22 mouse cellular contexts compared by ENCODE assay signal in genomic region chr10:108936838-108937430, GRCm38 (mm10).
DNase-seq lines count a peak whose midpoint lies in the region; ATAC-seq and TF ChIP-seq lines count a peak whose summit lies in the region.
"Had no signal": no experiment of that assay in that cellular context is flagged by ENCODE, and none has a peak within 500 bp of the region (broad histone marks: within the 10 kb centered on the region; RNA-seq: fewer than 3 reads in every experiment).

No protein-coding gene starts in this region.

- H3K9ac ChIP-seq in forebrain, embryonic 14.5 days (ENCODE audit: low read length) = no peak overlapping the region
- no peak overlapping the region for H3K9ac ChIP-seq in forebrain, embryonic 12.5 days
- no peak overlapping the region for H3K9ac ChIP-seq in midbrain, embryonic 13.5 days (replicated peaks)
- no peak overlapping the region for H3K9ac ChIP-seq in midbrain, postnatal 0 days (replicated peaks; ENCODE audit: low read length, poor library complexity, severe bottlenecking)
- H3K9ac ChIP-seq: embryonic facial prominence, embryonic 12.5 days; heart, embryonic 13.5 days; liver, embryonic 12.5 days; neural tube, embryonic 12.5 days had no signal

- ATAC-seq in forebrain, embryonic 14.5 days = peak; percentile 63
- ATAC-seq in forebrain, embryonic 12.5 days (ENCODE audit: low FRiP score) = no peak
- ATAC-seq in midbrain, embryonic 13.5 days = peak; percentile 48; the same call in 1 of the 2 replicates
- no peak for ATAC-seq in midbrain, postnatal 0 days (ENCODE audit: low FRiP score)
- ATAC-seq: hindbrain, embryonic 16.5 days; intestine, postnatal 0 days; liver, embryonic 12.5 days had no signal

- DNase-seq in forebrain, embryonic 14.5 days (ENCODE audit: low spot score) = peak; percentile 57
- no peak for DNase-seq in midbrain, postnatal 0 days (ENCODE audit: low spot score)
- peak; percentile 56 to 68 for DNase-seq in layer of hippocampus, adult 2 months (ENCODE audit: low spot score in 2 of 2)
- DNase-seq in telencephalon, adult 2 months (ENCODE audit: low read depth, low spot score) = peak; percentile 31
- no peak for DNase-seq in adrenal gland, postnatal 25 days
- no peak for DNase-seq in urinary bladder, postnatal 14 days (ENCODE audit: low spot score)
- DNase-seq: adrenal gland, adult 2 months; cerebellum, adult 11-12 months; heart, adult 11 months; heart, postnatal 36 days; lung, postnatal 14 days; right cerebral cortex, postnatal 25 days; thymus, postnatal 4 days had no signal

- H3K36me3 ChIP-seq in forebrain, embryonic 14.5 days (ENCODE audit: control insufficient read depth, insufficient read depth, low read length) = no peaks in the 10 kb centered on the region
- no peaks in the 10 kb centered on the region for H3K36me3 ChIP-seq in forebrain, embryonic 12.5 days (replicated peaks)
- no peaks in the 10 kb centered on the region for H3K36me3 ChIP-seq in midbrain, embryonic 13.5 days
- H3K36me3 ChIP-seq in midbrain, postnatal 0 days (ENCODE audit: insufficient read depth, low read length) = no peaks in the 10 kb centered on the region
- H3K36me3 ChIP-seq: embryonic facial prominence, embryonic 12.5 days; heart, embryonic 13.5 days; liver, embryonic 12.5 days; neural tube, embryonic 12.5 days had no signal

- no peak overlapping the region for H3K4me3 ChIP-seq in forebrain, embryonic 14.5 days (ENCODE audit: low read depth, low read length)
- no peak overlapping the region for H3K4me3 ChIP-seq in forebrain, embryonic 12.5 days (replicated peaks)
- no peak overlapping the region for H3K4me3 ChIP-seq in midbrain, embryonic 13.5 days (replicated peaks)
- H3K4me3 ChIP-seq in midbrain, postnatal 0 days (ENCODE audit: low read depth, low read length) = no peak overlapping the region
- H3K4me3 ChIP-seq in layer of hippocampus, adult 2 months = no peak overlapping the region
- H3K4me3 ChIP-seq: embryonic facial prominence, embryonic 12.5 days; heart, embryonic 13.5 days; liver, embryonic 12.5 days; neural tube, embryonic 12.5 days had no signal

- no peak overlapping the region for H3K27ac ChIP-seq in forebrain, embryonic 14.5 days (ENCODE audit: low read depth, low read length)
- H3K27ac ChIP-seq in forebrain, embryonic 12.5 days = no peak overlapping the region
- no peak overlapping the region for H3K27ac ChIP-seq in midbrain, embryonic 13.5 days
- H3K27ac ChIP-seq in midbrain, postnatal 0 days (ENCODE audit: low read depth, low read length) = no peak overlapping the region
- peak overlapping the region; percentile 78 for H3K27ac ChIP-seq in layer of hippocampus, adult 2 months
- H3K27ac ChIP-seq: embryonic facial prominence, embryonic 12.5 days; heart, embryonic 13.5 days; liver, embryonic 12.5 days; neural tube, embryonic 12.5 days had no signal

- H3K4me2 ChIP-seq in forebrain, embryonic 14.5 days (ENCODE audit: low read length) = no peak overlapping the region
- no peak overlapping the region for H3K4me2 ChIP-seq in forebrain, embryonic 12.5 days
- H3K4me2 ChIP-seq in midbrain, embryonic 13.5 days (replicated peaks) = no peak overlapping the region
- H3K4me2 ChIP-seq in midbrain, postnatal 0 days (ENCODE audit: low read depth, low read length, poor library complexity, severe bottlenecking) = no peak overlapping the region
- H3K4me2 ChIP-seq: embryonic facial prominence, embryonic 12.5 days; heart, embryonic 13.5 days; liver, embryonic 12.5 days; neural tube, embryonic 12.5 days had no signal

- no peaks in the 10 kb centered on the region for H3K4me1 ChIP-seq in forebrain, embryonic 14.5 days (ENCODE audit: control insufficient read depth, insufficient read depth, low read length)
- no peaks in the 10 kb centered on the region for H3K4me1 ChIP-seq in forebrain, embryonic 12.5 days
- H3K4me1 ChIP-seq in midbrain, embryonic 13.5 days (replicated peaks) = no peaks in the 10 kb centered on the region
- no peaks in the 10 kb centered on the region for H3K4me1 ChIP-seq in midbrain, postnatal 0 days (ENCODE audit: insufficient read depth, low read length)
- H3K4me1 ChIP-seq: heart, embryonic 13.5 days; liver, embryonic 12.5 days; neural tube, embryonic 12.5 days had no signal

- no peaks in the 10 kb centered on the region for H3K9me3 ChIP-seq in forebrain, embryonic 14.5 days (replicated peaks; ENCODE audit: control insufficient read depth, low read length)
- H3K9me3 ChIP-seq in forebrain, embryonic 12.5 days = no peaks in the 10 kb centered on the region
- no peaks in the 10 kb centered on the region for H3K9me3 ChIP-seq in midbrain, embryonic 13.5 days
- H3K9me3 ChIP-seq in midbrain, postnatal 0 days (ENCODE audit: low read length) = no peaks in the 10 kb centered on the region
- H3K9me3 ChIP-seq: embryonic facial prominence, embryonic 12.5 days; heart, embryonic 13.5 days; liver, embryonic 12.5 days; neural tube, embryonic 12.5 days had no signal

- TF ChIP-seq CTCF in midbrain, postnatal 0 days (IDR thresholded peaks at IDR 0.05) = no peak
- TF ChIP-seq CTCF in layer of hippocampus, adult 2 months (conservative IDR thresholded peaks at IDR 0.05) = no peak

- H3K27me3 ChIP-seq in forebrain, embryonic 14.5 days (replicated peaks; ENCODE audit: control insufficient read depth, insufficient read depth, low read length) = no peaks in the 10 kb centered on the region
- no peaks in the 10 kb centered on the region for H3K27me3 ChIP-seq in forebrain, embryonic 12.5 days
- no peaks in the 10 kb centered on the region for H3K27me3 ChIP-seq in midbrain, embryonic 13.5 days
- no peaks in the 10 kb centered on the region for H3K27me3 ChIP-seq in midbrain, postnatal 0 days (ENCODE audit: insufficient read depth, low read length)
- H3K27me3 ChIP-seq: CH12.LX; embryonic facial prominence, embryonic 12.5 days; heart, embryonic 13.5 days; liver, embryonic 12.5 days; neural tube, embryonic 12.5 days had no signal

- 68% methylated on average over 10 of the region's 10 CpGs for WGBS in forebrain, embryonic 14.5 days
- WGBS in forebrain, embryonic 12.5 days = 80% methylated on average over 10 of the region's 10 CpGs
- 81% methylated on average over 10 of the region's 10 CpGs for WGBS in midbrain, embryonic 13.5 days
- 79% methylated on average over 10 of the region's 10 CpGs for WGBS in midbrain, postnatal 0 days

Comparison
In these comparisons a context has a peak if more than half of its experiments do, and no peak if none do; other contexts are left out.
1. ATAC-seq: peak in forebrain, embryonic 14.5 days (single experiment) and midbrain, embryonic 13.5 days (single experiment); none in forebrain, embryonic 12.5 days (single experiment) and midbrain, postnatal 0 days (single experiment).
2. DNase-seq: peak in forebrain, embryonic 14.5 days (single experiment), layer of hippocampus, adult 2 months (2 of 2) and telencephalon, adult 2 months (single experiment); none in midbrain, postnatal 0 days (single experiment), adrenal gland, postnatal 25 days (single experiment) and urinary bladder, postnatal 14 days (single experiment).